Mouse (Mus musculus) yolk sac, embryonic 10.5 days (tissue): ENCODE results near the gene Mfap2.

Experiments
- DNase-seq: peaks from one replicate; pipeline ENCODE4 v3.0.0-alpha.2; 2017; ENCODE audit warnings: low spot score

Mfap2 gene

DNA sequence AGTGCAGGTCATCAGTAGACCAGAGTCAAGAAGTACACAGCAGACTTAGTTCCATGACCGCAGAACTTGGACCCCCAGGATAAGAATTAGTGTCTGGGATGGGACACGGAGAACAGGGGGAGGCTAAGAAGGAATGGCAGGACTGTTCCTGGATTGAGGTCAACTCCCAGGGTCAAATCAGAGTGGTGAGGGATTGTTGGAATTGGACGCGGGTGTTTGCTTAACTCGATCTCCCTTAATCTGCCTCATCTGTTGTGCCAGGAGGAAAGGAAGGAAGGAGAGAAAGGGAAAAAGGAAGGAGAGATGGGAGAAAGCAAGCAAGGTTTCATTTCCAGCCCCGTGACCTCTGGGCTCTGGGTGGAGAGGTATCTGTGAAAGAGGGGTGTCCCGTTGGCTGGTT, at the start of gene Mfap2:
Mfap2 (plus strand) TSS at position 301 of the 400 bp plus-strand sequence.
- no peak for DNase-seq

DNA sequence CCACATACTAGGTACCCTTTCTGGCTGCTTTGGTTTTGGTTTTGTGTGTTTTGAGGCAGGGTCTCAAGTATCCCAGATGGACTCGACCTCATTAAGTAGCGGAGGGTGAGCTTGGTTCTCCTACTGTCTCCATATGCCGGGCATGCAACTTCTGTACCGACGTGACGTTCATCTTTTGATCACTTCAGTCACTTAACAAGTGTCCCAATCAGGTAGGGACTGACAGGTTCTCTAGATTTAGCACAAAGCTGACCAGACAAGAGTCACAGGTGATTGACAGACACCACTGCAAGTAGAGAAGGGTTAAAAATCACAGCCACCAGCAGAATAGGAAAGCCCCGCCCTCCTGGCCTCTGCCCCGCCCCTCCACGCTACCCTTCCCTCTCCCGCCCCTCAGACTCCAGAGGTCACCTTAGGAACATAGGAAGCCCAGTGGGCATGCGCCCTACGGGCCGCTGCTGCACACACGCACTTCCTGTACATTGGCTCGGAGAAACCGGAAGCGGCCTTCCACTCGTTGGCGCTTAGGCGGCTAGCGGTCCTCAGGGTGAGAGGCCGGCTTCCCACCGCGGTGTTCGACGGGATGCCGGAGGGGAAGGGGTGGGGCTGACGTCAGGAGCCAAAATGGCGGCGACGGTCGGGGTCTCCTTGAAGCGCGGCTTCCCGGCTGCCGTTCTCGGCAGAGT, 49.3 kb upstream of the Mfap2 start, which contains the start of gene Sdhb:
Sdhb (plus strand) TSS at position 423 of the 686 bp plus-strand sequence.
- DNase-seq = peak; percentile 98

DNA sequence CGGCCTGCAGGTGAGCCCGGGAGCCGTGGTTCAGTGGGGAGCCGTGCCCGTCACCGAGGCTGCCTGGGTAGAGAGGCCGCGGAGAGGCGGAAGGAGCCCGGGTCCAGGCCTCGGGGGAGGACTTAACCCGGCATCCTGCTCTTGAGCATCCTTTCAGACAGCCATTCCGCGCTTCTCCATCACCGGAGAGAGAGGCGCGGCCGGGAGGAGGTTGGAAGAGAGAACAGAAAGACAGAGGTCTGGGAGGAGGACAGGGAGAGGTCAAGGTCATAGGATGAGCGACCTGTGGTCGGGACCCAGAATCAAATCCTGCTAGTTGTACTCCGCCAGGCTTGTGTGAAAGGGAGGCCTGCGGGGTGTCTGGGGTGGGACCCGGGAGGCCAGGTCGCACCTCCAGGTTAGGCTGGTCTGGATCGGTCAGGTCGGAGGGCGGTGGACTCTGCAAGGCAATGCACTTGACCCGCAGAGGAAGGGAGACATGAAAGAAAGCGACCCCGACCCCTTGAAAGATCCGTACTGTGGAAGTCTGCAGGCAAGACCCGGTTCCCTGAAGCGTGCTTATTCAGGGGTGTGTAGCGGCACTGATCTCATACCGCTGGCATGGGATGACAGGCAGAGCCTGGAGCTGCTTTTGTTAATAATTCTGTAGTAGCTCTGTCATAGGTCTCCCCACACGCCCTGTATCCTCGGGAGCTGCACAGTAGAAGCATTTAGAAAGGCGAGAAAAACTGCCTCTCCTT, 48.6 kb upstream of the Mfap2 start:
- DNase-seq = no peak

DNA sequence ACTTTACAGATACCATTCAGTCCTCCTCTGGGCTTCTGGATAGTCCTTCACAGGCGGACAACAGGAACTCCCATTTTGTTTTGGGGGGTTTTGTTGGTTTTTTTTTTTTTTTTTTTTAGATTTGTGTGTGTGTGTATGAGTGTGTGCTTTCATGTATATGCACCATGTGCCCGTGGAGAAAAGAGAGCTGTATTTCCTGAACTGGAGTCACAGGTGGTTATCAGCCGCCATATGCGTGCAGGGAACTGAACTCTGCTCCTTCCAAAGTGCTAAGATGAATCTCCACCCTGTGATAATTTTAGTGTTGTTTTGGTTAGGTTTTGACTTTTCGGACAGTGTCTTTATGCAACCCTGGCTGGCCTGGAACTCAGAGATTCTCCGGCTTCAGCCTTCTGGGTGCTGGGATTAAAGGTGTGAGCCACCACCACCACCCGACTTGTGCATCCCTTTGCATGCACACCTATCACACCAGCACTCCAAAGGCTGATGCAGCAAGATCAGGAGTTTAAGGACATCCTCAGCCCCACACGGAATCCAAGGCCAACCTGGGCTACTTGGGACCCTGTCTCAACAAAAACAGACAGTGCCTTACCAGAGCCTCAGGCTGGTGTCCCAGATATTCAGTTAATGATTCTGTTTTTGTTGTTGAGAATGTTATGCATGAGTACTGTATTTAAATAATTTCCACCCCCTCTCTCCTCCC, 47.9 kb upstream of the Mfap2 start:
- no peak for DNase-seq

DNA sequence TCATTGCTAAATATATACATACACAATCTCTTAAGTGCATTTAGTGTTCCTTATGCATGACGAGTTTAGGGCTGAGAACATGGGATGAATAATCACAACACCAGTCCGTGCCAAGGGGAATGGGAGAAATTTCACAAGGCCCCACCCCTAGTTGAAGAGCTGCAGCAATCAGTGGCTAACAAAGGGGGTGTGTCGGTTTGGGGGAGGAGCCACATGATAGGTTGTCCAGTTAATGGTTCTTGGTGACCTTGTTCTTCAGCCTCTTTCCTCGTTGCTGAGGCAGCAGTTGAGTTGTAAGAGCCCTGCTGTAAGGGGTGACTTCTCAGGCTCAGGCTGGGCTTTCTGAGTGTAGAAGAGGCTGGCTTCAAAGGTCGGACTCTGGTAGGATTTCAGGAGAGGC, 47.3 kb upstream of the Mfap2 start:
- peak; percentile 75 for DNase-seq

DNA sequence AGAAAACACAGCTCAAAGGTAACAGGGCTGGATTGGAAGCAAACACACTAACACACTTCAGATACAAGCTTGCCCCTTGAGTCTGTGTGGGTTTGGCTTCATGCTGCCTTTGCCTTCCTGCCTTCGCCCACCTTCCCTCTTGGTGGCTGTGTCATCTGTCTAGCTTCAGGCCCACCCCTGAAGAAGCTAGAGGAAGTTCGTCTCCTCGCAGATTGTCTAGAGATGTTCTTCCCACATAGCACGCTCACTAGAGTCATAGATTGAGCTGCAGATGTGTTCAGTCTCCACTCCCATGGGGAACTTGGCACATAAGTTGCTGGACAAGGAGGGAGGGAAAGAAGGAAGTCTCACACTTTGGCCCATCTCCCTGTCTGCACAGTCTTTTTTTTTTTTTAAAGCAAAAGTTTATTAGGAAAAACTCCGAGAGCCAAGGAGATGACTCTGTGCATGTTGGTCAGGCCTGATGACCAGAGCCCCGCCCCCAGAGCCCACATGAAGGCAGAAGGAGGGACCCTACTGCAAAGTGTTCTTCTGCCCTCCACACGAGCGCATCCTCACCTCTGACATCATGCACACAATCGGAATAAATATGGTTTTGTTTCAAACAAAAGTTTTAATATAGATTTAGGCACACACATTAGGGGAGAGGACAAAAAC, 46.1 kb upstream of the Mfap2 start:
- DNase-seq = no peak

DNA sequence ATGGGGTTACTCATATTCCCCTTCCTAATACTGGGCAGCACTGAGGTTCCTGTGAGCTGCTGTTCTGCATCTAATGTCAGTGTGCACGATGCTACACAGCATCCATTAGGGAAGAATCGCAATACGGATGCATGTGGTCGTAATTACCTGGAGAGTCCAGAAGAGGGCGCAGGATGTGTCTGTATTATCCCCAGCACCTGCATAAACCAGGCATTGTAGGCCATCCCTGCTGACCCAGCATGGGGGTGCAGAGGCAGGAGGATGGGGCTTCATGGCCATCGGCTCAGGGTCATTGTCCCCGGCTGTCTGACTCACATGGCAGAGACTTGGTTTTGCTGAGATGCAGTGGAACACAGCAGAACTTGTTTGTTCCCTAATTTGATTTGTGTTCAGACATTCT, 45.6 kb upstream of the Mfap2 start:
- DNase-seq = peak; percentile 42

DNA sequence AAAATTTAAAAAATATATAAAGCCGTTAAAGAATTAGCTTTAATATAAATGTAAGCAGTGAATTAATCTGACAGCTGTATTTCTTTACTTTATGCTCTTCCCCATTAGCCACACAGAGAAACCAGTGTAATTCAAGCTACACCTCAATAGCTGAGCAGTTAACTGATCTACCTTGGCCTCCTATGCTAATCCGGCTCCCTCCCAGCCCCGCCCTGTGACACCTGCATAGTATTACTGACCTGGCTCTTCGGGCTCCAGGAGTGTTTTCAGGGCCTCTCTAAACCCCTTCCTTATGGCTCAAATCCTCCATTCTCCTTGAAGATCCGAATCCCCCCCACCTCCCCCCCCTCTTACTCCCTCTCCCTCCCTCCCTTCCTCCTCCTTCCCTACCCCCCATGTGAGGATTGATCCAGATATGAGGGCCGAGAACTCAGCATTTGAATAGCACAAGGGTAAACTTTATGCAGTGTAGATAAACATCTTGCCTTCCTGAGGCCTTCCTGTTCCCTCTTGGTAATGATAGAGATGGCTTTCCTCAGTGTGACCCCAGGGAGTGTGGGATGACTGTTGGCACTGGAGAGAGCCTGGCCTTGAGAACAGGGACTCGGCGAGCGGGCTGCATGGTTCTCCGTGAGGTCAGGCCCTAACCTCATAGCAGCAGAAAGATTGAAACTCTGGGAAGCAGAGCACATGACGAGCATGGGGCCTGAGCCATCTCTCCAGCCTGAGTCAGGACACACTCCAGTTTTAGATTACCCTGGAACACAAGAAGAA, 42.6 kb upstream of the Mfap2 start:
- no peak for DNase-seq

DNA sequence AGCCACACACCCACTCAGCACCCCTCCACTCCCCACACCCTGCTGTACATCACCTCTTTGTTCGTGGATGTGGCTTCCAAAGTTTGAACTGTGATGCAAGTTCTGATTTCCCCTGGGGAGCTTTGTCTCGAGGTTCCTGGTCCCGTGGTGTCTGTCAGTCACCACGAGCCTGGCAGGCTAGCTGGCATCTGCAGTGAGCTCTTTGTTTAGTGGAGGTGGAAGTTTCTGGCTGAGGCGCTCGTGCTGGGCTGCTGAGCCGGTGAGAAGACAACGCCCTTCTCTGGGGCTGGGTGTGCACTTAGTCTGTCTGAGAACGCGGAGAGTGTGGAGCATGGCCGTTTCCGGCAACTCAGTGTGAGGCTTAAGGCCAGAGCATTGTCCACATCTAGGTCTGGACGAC, 38.5 kb upstream of the Mfap2 start:
- no peak for DNase-seq

DNA sequence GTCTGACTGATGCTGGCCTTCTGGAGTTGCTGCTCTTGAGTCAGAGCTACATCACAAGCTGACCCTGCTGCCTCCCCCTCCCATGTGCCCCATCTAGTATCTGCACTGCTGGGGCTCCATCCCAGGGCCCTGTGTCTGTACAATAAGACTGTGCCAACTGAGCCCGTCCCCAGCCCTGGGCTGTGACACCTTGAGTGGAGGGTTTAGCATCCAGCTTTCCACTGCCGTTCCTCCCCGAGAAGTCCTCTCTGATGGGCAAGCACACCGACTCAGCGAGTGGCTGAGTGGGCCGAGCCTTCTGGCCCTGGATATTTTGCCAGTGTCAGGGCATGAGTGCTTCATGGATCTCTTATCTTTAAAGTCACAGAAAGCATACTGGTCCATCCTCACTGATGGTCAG, 35.8 kb upstream of the Mfap2 start:
- no peak for DNase-seq

DNA sequence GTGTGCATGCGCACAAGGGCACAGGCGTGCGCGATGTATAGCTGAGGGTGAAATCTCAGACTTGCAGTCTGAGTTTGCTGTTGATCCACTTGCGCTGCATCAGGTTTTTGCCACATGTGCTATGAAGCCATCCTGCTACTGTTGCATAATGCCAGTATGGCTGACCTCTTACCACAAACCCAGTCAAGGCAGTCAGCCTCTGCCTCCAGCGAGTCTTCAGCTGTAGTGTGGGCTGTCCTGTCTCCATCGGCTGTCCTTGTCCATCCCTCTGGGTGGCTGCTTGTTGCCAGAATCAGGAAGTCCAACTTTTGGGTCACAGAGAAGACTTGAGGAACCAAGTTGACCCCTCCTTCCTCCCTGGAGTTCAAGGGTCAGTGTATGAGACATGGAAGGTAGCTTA, 34.9 kb upstream of the Mfap2 start:
- no peak for DNase-seq

DNA sequence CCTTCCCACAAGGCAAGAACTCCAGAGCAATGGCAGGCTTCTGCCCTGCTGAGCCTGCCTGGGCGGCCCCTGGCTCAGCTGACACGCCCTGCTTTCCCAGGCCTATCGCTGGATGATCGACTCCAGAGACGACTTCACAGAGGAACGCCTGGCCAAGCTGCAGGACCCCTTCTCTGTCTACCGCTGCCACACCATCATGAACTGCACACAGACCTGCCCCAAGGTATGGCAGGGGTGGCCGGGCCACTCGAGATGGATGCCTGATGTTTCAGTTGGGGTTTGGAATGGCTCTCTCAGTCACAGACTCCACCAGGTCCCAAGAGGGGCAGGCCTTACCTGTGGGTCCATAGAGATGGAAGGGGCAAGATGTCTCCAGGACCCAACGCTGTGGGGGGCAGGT, 32.9 kb upstream of the Mfap2 start:
- no peak for DNase-seq

DNA sequence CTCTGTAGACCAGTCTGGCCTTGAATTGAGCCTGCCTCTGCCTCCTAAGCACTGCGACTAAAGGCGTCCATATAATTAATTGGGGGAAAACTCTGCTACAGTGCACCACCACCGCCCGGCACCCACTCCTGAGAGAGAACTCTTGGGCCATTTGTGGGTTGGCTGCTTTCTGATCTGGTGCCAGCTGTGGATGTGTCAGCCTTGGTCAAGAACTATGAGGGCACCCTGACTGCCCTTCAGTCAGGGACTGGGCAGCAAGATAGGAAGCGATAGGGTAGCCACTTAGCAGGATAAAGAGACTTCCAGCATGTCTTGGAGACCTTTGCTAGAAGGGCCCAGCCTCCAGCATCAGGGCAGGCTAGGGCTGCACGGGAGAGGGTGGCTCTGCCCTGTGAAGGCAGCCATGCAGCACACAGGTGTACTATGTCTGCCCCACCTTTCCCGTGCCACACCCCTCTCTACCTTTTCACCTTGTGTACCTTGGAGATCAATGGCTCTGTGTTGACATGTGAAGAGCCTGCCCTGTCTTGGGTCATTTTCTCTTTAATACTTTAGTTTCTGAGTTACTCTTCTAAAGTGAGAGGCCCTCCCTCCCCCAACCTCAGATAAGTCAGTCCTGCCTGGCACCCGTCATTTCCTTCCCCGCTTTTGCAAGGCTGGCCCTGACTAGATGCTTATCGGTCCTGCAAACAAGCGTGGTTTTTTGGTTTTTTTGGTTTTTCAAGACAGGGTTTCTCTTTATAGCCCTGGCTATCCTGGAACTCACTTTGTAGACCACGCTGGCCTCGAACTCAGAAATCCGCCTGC, 32.1 kb upstream of the Mfap2 start:
- no peak for DNase-seq

DNA sequence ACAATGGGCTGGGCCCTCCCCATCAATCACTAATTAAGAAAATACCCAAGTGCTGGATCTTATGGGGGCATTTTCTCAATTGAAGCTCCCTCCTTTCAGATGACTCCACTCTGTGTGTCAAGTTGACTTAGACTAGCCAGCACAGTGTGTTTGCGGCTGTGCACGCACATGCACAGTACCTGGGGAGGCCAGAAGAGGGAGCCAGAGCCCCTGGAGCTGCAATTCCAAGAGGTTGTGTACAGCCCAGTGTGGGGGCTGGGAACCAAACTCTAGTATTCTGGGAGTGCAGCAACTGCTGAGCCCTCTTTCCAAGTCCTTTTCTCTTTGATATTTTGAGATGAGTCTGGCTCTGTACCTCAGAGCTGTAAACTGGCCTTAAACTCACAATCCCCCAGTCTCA, 28.6 kb upstream of the Mfap2 start:
- no peak for DNase-seq

DNA sequence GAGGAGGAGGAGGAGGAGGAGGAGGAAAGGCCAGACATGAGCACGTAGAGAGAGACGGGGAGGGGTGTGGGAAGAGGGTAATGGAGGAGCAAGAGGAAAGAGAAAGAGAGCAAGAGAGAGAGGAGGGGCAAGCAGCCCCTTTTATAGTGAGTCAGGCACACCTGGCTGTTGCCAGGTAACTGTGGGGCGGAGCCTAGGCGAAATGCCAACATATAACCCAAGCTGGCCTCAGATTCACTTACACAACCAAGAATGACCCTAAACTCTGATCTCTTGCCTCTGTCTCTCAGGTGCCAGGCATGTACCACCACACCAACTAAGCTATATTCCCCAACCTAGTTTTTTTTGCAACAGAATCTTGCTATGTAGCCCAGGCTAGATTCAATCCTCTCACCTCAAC, 27.4 kb upstream of the Mfap2 start:
- no peak for DNase-seq

DNA sequence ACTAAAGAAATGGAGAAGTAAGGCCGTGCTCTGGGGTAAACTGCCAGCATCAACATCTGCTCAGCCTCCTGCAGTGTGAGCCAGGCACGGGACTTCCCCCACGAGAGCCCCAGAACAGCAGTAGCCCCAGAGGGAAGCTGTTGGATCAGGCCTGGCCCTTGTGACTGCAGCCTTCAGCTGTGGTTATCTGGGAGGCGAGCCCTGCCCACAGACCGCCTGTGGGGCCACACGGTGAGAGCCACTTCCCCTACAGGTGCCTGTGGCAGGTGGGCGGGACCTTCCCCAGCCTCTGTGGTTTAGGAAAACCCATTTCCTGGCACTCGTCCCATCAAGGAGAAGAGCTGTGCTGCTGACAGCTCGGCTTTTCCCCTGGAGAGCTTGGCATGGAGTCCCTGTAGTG, 26.8 kb upstream of the Mfap2 start:
- no peak for DNase-seq

DNA sequence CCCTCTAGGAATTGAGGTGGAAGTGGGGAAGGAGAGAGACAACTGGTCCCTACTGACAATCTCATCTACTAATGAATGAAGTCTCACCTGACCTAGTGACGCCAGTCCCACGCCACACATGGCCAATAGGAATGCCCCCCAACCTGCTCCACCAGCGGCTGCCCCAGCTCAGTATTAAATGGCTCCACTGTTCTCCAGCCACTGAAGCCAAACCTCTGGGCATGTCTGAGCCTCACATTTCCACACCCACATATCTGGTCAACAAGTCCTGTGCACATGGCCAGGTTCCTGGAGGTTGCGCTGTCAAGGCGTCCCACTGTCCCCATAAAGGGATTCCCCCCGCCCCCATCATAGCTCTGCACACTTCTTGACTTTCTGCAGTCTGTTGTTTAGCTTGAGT, 25.7 kb upstream of the Mfap2 start:
- DNase-seq = no peak

DNA sequence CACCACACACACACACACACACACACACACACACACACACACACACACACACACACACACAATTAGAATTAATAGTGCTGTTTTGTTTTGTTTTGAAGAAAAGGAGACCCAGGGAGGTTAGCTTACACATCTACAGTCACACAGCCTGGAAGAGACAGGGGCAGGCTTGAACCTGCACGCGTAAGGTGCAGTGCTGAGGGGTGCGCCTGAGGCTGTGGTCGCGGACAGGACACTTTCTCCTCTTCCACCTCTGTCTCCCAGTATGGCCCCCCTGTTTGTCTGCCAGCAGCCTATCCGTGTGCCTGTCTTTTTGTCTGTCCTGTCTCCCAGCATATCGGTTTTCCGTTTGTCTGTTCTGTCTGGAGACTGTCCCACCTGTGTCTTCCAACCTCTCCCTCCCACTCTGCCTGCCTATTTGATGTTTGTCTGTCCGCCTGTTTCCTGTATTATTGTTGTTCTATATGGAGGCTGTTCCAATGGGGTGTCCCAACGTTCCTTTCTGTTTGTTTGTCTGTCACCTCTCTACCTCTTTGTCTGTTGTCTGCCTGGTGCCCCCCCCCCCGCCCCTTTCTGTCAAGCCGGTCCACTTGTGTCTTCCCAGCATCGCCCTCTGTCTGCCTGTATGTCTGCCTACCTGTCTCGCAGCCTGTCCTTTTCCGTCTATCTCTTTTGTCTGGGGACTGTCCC, 24.1 kb upstream of the Mfap2 start:
- no peak for DNase-seq

DNA sequence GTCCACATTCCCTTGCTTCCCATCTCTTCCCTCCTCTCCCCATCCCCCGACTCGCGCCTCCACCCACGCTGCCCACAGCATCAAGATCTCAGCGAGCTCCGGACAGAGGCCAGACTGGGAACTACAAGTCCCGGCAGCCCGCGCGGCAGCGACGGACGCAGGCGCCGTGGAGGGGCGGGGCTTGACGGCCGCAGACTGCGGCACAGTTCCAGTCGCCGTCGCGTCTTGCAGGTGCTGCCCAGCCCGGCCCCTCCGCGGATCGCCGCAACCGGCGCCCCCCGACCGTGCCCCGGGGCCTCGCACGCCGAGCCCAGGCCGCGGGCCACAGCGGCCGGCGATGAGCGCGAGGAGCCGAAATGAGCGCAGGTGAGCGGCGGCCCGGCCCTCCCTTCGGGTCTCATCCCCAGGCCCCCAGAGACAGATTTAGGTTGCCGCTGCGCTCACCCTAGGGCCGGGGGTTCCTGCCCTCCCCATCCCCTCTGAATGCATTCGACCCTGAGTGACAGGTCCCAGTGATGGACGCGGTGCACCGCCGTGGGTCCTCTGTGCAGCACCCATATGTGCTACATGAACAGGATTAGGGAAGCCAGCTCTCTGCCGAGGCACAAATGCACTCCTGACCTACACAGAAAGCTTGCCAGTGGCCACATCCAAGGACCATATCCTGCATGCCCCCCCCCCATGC, 23.4 kb upstream of the Mfap2 start, which contains the start of gene Atp13a2:
Atp13a2 (plus strand) TSS at position 163 of the 685 bp plus-strand sequence.
- peak; percentile 83 for DNase-seq

DNA sequence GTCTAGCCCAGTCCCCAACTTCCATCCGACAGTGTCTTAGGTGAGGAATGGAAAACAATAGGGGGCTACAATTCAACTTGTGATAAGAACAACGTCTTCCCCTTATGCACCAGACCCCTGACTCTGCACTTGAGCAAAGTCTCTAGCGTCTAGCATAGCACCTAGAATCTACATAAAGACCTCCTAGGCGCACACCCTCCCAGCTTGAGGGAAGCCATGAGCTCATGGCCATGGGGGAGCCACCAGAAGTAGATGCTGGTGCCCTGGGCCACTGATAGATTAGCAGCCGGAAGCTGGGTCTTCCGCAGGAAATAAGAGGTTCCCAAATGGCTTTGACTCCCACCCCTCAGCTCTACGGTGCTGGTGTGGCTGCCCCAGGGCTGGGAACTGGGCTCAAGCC, 22.7 kb upstream of the Mfap2 start:
- DNase-seq = no peak
